Mouse (Mus musculus) spleen, adult 2 months (tissue): ENCODE measurements at regions not wholly inside any gene's neighbourhood (a gene's known extent, or its start where the extent isn't known, plus 50 kb on each side); places are given as distances from the start of the nearest gene placed in this dataset.

Experiments
- CTCF ChIP-seq: fragments of 200-500 bp; IDR thresholded peaks from 2 replicates; pipeline ENCODE4 v1.5.1; 2011; ENCODE audit warnings: mild to moderate bottlenecking, inconsistent platforms; ENCODE audit not compliant: insufficient read depth, insufficient read length, insufficient replicate concordance; ENCODE audit errors: extremely low read depth
- POLR2A ChIP-seq: fragments of 200-500 bp; IDR thresholded peaks from 2 replicates; pipeline ENCODE4 v1.6.1; 2011; ENCODE audit warnings: low read depth, low read length, inconsistent platforms

DNA sequence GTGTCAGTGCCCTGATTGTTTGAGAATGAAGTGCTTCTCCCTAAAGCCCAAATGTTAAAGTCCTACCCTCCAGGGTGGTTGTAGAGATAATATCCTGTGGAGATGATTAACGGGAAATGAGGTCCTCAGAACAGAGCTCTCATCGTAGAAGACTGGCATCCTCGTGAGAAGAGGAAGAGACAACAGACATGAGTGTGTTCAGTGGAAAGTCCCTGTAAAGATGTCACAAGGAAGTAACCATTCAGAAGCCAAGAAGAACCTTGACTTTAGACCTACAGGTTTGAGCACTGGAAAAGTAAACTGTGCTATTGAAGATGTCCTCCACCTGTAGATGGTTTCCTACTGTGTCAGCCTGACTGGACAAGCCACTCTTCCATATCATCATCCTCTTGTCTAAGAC is 155.1 kb upstream of the Trib2 start:
- TF ChIP-seq CTCF, result no peak
- TF ChIP-seq POLR2A, result no peak
